Mouse (Mus musculus) forebrain, postnatal 0 days (tissue): Measurements from ENCODE around the gene Sectm1b. TPM values are rescaled to one million over a fixed set of nuclear protein-coding genes. Genes with fewer than 3 reads are reported as not detected.

ENCODE experiments used
- ATAC-seq: fragments of 200-750 bp; cut with Nextera tagmentation; 2 replicates; pipeline ENCODE4 v1.8.0; 2017; ENCODE audit warnings: mild to moderate bottlenecking, moderate library complexity
- DNase-seq: peaks from one replicate; pipeline ENCODE4 v3.0.0-alpha.2; 2015
- H3K27ac ChIP-seq: fragments of 300-500 bp; sonication (generic); 2 replicates; pipeline ENCODE4 v1.5.1; 2014; ENCODE audit warnings: low read depth, mild to moderate bottlenecking, antibody characterized with exemption, low read length, moderate library complexity, mixed read lengths
- H3K27me3 ChIP-seq: fragments of 300-500 bp; sonication (generic); 2 replicates; pipeline ENCODE4 v1.6.1; 2014; ENCODE audit warnings: mild to moderate bottlenecking, low read length, mixed read lengths; ENCODE audit not compliant: insufficient read depth
- H3K36me3 ChIP-seq: fragments of 300-500 bp; sonication (generic); 2 replicates; pipeline ENCODE4 v1.6.1; 2014; ENCODE audit warnings: mild to moderate bottlenecking, moderate library complexity; ENCODE audit not compliant: insufficient read depth
- H3K4me1 ChIP-seq: fragments of 300-500 bp; sonication (generic); 2 replicates; pipeline ENCODE4 v1.6.1; 2014; ENCODE audit warnings: antibody characterized with exemption; ENCODE audit not compliant: insufficient read depth
- H3K4me2 ChIP-seq: fragments of 300-500 bp; sonication (generic); 2 replicates; pipeline ENCODE4 v1.6.1; 2014; ENCODE audit warnings: low read depth, mild to moderate bottlenecking, moderate library complexity
- H3K4me3 ChIP-seq: fragments of 300-500 bp; sonication (generic); 2 replicates; pipeline ENCODE4 v1.5.1; 2014; ENCODE audit warnings: low read depth, low read length, mixed read lengths
- H3K9ac ChIP-seq: fragments of 300-500 bp; sonication (generic); 2 replicates; pipeline ENCODE4 v1.6.1; 2014; ENCODE audit warnings: mild to moderate bottlenecking
- H3K9me3 ChIP-seq: fragments of 300-500 bp; sonication (generic); 2 replicates; pipeline ENCODE4 v1.6.1; 2016; ENCODE audit warnings: low read length
- CTCF ChIP-seq: sonication (generic); IDR thresholded peaks from 2 replicates; pipeline ENCODE4 v1.5.1; 2016; ENCODE audit warnings: antibody characterized with exemption, control low read depth, low read depth
- WGBS: fragments of 180-500 bp; shearing (Covaris S2); extraction: QIAGEN DNeasy Blood & Tissue Kit; methylation state at CpG from one replicate; pipeline ENCODE4 v1.1.7; 2014; 5-methylcytosine and 5-hydroxymethylcytosine counted together
- polyA plus RNA-seq: library from polyadenylated mRNA; unstranded; fragments of >200 nt; fragmentation: Nextera tagmentation; extraction: Ambion mirVana; gene quantifications from 2 replicates; pipeline ENCODE4 v1.2.1, GENCODE M21; 2015
- total RNA-seq: library from RNA; depleted of rRNA; stranded (reverse); fragments of >200 nt; gene quantifications from 2 replicates; pipeline ENCODE4 v1.2.3, GENCODE M21; 2014

Sectm1b gene
- total and polyA plus RNA-seq, 2 experiments from 2014 or later, result not detected

DNA sequence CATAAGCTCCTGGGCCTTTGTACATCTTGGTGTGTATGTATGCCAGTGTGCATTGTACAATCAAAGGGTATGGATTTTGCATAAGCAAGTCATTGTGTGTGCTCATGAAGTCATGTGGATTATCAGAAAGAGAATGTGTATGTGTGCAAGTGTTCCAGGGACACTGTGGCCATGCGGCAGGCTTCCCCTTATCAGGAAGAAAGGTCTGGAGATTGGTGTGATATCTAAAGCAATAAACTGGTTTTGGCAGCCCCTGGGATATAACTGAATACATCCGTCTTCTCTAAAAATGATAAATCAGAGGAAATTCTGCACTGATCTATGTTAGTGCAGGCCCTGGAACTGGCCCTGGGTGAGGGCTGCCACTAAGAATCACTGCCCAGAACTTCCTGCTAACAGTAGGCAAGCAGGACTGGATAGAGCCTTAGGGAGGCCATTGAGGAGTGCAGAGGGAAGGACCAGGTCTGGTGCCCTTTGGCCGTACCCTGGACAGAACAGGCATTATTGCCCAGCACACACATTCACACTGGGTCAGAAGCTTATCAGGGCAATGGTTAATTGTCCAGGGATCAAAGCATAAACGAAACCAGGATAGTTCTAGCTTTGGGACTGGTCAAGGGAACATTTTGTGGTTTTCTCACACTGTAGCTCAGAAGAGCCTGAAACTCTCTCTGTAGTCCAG is 37.9 kb upstream of the Sectm1b start:
- ATAC-seq, result no peak

GRCm38 (mm10) chr11:121100692-121101091 is 37.3 kb upstream of the Sectm1b start:
- ATAC-seq, result no peak
- Histone ChIP-seq H3K27me3 (no peaks in the 10 kb centered on the region), H3K4me2 (no peak overlapping the region), H3K9ac (no peak overlapping the region), H3K9me3 (no peaks in the 10 kb centered on the region), H3K4me1 (no peaks in the 10 kb centered on the region), H3K4me3 (no peak overlapping the region), H3K27ac (no peak overlapping the region), H3K36me3 (no peaks in the 10 kb centered on the region)
- TF ChIP-seq CTCF, result no peak
- WGBS, result 67% methylated on average over 7 of the region's 7 CpGs
- DNase-seq, result no peak

More for the DNA sequence above, 37.9 kb upstream of the Sectm1b start:
- 85% methylated on average over 4 of the region's 4 CpGs for WGBS
- Histone ChIP-seq H3K27me3 (no peaks in the 10 kb centered on the region), H3K9ac (no peak overlapping the region), H3K27ac (no peak overlapping the region), H3K4me1 (no peaks in the 10 kb centered on the region), H3K4me3 (no peak overlapping the region), H3K4me2 (no peak overlapping the region), H3K9me3 (no peaks in the 10 kb centered on the region), H3K36me3 (no peaks in the 10 kb centered on the region)
- TF ChIP-seq CTCF, result no peak
- no peak for DNase-seq

DNA sequence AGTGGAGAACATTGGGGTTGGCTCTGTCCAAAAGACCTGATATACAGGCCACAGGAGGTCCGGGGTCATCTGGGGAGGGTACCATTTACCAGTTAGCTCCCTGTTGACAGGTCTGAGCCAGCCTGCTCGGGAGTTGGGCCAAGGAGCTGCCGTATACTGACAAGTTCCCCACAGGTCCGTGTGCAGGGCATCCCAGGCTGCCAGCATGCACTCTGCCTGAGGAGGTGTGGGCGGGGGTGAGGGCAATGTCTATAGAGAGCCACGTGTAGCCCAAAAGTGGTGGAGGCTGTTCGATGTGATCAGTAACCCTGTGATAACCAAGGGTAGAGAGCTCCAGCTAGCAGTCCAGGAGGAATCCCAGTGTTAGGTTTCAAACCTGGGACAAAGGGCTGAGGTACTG is 36.4 kb upstream of the Sectm1b start:
- 65% methylated on average over 7 of the region's 7 CpGs for WGBS
- Histone ChIP-seq H3K9ac (no peak overlapping the region), H3K27me3 (no peaks in the 10 kb centered on the region), H3K9me3 (no peaks in the 10 kb centered on the region), H3K4me2 (no peak overlapping the region), H3K4me1 (no peaks in the 10 kb centered on the region), H3K36me3 (no peaks in the 10 kb centered on the region), H3K27ac (no peak overlapping the region), H3K4me3 (no peak overlapping the region)
- no peak for TF ChIP-seq CTCF
- ATAC-seq, result no peak
- DNase-seq, result no peak

DNA sequence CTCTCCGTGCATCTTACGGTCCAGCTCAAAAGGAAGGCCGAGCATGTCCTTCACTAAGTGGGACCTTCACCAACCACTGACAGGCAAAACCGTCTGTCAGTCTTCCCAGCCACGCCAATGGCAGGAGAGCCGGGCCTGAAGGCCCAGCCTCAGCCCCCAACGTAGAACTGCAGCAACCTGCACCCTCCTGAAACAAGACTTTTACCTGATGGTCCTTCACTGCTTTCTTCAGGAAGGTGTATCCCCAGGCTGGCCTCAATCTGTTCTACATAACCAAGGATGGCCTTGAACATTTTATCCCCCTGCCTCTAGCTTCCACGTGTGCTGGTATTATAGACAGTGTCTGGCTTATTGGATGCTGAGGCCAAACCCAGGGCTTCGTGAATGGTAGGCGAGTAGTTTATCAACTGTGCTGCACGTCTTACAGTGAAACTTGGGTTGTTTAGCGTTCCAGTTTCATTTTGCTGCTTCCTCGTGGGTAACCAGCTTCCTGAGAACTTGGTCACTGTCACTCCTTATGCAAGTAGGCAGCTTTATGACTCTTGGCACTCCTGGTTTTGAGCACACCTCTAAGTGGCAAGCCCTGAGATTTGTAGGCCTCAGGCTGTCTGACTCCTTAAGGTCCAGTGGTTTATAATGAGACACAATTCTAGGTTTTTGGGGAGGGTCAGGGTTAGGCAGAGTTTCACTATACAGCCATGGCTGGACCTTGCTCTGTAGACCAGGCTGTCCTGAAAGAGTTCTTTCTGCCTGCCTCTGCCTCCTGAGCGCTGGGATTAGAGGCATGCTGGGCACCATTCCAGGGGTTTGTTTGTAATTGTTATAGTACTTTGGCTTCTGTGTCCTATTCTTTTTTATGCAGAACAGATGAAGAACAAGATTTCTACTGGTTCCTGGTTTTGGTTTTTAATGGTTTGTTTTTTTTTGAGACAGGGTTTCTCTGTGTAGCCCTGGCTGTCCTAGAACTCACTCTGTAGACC is 29.5 kb upstream of the Sectm1b start:
- Histone ChIP-seq H3K36me3 (no peaks in the 10 kb centered on the region), H3K27ac (no peak overlapping the region), H3K4me3 (no peak overlapping the region), H3K4me1 (no peaks in the 10 kb centered on the region), H3K27me3 (no peaks in the 10 kb centered on the region), H3K9me3 (no peaks in the 10 kb centered on the region), H3K4me2 (no peak overlapping the region), H3K9ac (no peak overlapping the region)
- ATAC-seq (no peak), DNase-seq (no peak)
- no peak for TF ChIP-seq CTCF
- 89% methylated on average over 14 of the region's 14 CpGs for WGBS

- WGBS, result 62% methylated on average over 4 of the region's 4 CpGs
- H3K9ac ChIP-seq, result no peak overlapping the region
- no peaks in the 10 kb centered on the region for H3K9me3 ChIP-seq
- no peak overlapping the region for H3K27ac ChIP-seq
- no peak for DNase-seq
- no peaks in the 10 kb centered on the region for H3K4me1 ChIP-seq
- no peak overlapping the region for H3K4me3 ChIP-seq
- no peak for TF ChIP-seq CTCF
- no peak overlapping the region for H3K4me2 ChIP-seq
- no peak for ATAC-seq
- no peaks in the 10 kb centered on the region for H3K36me3 ChIP-seq
- no peaks in the 10 kb centered on the region for H3K27me3 ChIP-seq
Measured at GRCm38 (mm10) chr11:121090943-121091342, 27.6 kb upstream of the Sectm1b start.

DNA sequence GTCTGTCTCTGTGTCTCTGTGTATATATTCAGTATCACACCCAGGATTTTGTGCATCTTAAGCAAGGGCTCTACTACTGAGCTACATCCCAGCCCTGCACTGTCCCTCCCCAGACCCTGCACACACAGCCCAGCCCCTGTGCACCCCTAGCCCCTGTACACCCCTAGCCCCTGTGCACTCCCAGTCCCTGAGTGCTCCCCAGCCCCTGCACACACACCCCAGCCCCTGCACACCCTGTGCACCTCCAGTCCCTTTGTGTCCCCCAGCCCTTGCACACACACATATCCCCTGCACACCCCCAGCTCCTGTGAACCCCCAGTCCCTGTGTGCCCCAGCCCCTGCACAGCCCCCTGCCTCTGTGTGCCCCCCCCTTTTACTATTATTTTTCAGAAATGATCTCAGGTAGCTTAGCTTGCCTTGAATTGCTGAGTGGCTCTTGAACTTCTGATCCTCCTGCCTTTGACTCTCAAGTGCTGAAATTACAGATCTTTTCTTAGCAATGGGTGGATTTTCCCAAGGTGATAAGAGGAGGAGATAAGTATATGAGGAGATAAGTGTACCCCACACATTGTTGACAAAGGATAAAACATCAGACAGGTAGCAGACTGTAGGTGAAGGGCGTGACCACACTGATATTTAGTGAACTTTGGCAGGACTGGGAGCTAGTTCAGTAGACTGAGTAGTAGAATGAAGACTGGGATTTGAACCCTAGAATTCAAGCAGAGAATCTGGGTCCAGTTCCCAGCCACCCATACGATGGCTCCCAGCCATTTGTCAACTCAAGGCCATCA is 26.6 kb upstream of the Sectm1b start:
- TF ChIP-seq CTCF, result no peak
- H3K9me3 ChIP-seq, result no peaks in the 10 kb centered on the region
- no peaks in the 10 kb centered on the region for H3K4me1 ChIP-seq
- H3K9ac ChIP-seq, result no peak overlapping the region
- WGBS, result 93% methylated on average over 2 of the region's 2 CpGs
- no peak overlapping the region for H3K4me2 ChIP-seq
- H3K36me3 ChIP-seq, result no peaks in the 10 kb centered on the region
- no peak for ATAC-seq
- DNase-seq, result no peak
- no peaks in the 10 kb centered on the region for H3K27me3 ChIP-seq
- no peak overlapping the region for H3K27ac ChIP-seq
- no peak overlapping the region for H3K4me3 ChIP-seq
